Mouse (Mus musculus): ENCODE results near the gene Tex2. TPM values are rescaled to one million over a fixed set of nuclear protein-coding genes. Genes with fewer than 3 reads are reported as not detected.

Gene Tex2
- polyA plus RNA-seq, 1 experiment from 2014 or later, result 17.1 TPM

DNA sequence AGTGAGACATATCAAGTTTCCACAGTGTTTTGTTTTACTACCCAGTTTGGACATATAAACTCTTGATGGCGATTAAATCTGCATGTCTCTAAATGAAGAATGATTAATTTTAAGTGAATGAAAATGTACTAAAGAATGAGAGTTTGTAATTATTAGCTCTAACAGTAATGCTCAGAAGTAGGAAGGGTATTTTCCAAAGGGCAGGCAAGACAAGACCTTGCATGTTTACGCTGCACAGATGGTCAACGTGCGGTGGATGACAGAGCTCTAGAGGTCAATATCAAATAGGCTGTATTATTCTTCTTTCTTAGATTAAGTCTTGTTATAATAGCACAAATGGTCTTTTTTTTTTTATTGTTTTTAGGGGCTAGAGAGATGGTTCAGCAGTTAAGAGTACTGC is 147.3 kb downstream of the Tex2 start:
- no peak for ATAC-seq
- no peaks in the 10 kb centered on the region for H3K9me3 ChIP-seq (ENCODE audit: control insufficient read depth)
- H3K9ac ChIP-seq (ENCODE audit: low read depth, low read length), result no peak overlapping the region
- H3K4me3 ChIP-seq (ENCODE audit: low read depth, low read length), result no peak overlapping the region
- H3K27me3 ChIP-seq (replicated peaks; ENCODE audit: control insufficient read depth, insufficient read depth, low read length), result no peaks in the 10 kb centered on the region
- no peak for TF ChIP-seq CTCF (IDR thresholded peaks at IDR 0.05; ENCODE audit: low read depth)
- H3K4me2 ChIP-seq (replicated peaks; ENCODE audit: low read depth), result no peak overlapping the region
- no peaks in the 10 kb centered on the region for H3K36me3 ChIP-seq (ENCODE audit: control insufficient read depth, insufficient read depth)
- no peaks in the 10 kb centered on the region for H3K4me1 ChIP-seq (replicated peaks; ENCODE audit: control insufficient read depth, insufficient read depth, low read length)
- 94% methylated on average over 4 of the region's 4 CpGs for WGBS
- no peak overlapping the region for H3K27ac ChIP-seq (ENCODE audit: low read depth, low read length)

DNA sequence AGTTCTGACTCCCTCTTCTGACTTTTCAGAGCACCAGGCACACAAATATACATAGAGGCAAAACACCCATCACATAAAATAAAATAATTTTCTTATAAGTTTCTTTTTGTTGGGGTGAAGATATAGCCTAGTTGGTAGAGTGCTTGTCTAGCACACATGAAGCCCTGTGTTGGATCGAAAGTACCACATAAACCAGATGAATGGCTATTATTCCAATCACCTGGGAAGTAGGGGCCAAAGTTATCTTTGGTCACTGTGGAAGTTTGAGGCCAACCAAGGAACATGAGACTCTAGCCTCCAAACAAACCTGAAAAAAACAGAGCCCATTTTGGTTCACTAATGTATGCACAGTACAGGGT is 147.7 kb downstream of the Tex2 start:
- H3K9ac ChIP-seq (ENCODE audit: low read depth, low read length), result no peak overlapping the region
- WGBS, result 93% methylated on average over 1 of the region's 1 CpGs

DNA sequence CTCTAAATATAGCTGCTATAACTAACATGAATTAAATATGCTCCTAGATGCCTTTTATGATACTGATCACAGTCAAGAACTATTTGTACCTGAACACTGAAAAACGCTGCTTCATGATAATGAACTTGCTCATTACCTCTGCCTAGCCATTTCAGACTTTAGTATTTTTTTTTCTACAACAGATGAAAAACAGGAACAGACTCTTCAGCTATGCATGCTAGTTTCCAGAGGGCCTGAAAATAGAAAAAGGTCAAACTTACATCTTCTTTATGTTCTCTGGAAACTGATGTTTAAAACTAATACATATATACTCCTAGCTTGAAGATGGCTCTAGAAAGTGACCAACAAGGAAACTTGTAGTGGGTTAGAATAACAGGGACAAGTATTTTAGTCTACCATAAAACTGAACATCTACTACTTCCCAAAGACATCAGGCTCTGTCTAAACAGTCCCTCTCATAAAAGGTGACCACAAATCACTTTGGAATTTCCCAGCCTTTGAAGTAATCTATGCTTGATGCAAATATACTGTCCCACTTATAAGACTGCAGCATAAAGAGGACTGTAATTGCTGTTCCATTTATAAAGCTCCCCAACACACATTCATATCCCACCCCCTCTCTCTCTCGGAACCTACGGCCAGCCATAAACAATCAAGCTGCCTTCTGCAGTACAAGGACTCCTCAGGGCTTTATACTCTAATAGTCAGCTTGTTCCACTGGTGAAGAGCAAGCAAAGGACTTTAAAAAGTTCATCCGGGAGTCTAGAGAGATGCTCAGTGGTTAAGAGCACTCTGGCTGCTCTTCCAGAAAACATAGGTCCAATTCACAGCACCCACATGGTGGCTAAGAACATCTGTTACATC is 148.3 kb downstream of the Tex2 start:
- 71% methylated on average over 4 of the region's 4 CpGs for WGBS

More for the DNA sequence above, 147.7 kb downstream of the Tex2 start:
- H3K4me3 ChIP-seq (ENCODE audit: low read depth, low read length), result no peak overlapping the region
- H3K27me3 ChIP-seq (replicated peaks; ENCODE audit: control insufficient read depth, insufficient read depth, low read length), result no peaks in the 10 kb centered on the region
- no peaks in the 10 kb centered on the region for H3K9me3 ChIP-seq (ENCODE audit: control insufficient read depth)
- H3K36me3 ChIP-seq (ENCODE audit: control insufficient read depth, insufficient read depth), result no peaks in the 10 kb centered on the region
- no peak for ATAC-seq
- no peaks in the 10 kb centered on the region for H3K4me1 ChIP-seq (replicated peaks; ENCODE audit: control insufficient read depth, insufficient read depth, low read length)
- H3K4me2 ChIP-seq (replicated peaks; ENCODE audit: low read depth), result no peak overlapping the region
- TF ChIP-seq CTCF (IDR thresholded peaks at IDR 0.05; ENCODE audit: low read depth), result no peak
- H3K27ac ChIP-seq (ENCODE audit: low read depth, low read length), result no peak overlapping the region

DNA sequence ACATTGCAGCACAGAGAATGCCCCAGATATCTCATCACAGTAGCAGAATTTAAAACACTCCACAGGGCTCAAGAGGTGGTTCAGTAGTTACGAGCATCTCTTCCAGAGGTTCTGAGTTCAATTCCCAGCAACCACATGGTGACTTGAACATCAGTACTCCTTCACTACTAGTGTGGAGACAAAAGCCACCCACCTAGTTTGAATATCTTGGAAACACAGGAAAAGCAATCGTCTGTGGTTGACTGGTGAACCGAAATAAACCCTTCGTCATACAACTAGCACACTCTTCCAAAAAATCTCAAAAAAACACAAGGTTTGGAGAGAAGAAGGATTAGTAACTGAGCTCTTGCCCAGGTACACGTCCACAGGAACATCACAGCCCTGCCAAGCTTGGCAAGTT is 149.4 kb downstream of the Tex2 start:
- Histone ChIP-seq H3K4me2 (replicated peaks; ENCODE audit: low read depth) (no peak overlapping the region), H3K36me3 (ENCODE audit: control insufficient read depth, insufficient read depth) (no peaks in the 10 kb centered on the region), H3K4me3 (ENCODE audit: low read depth, low read length) (no peak overlapping the region), H3K9ac (ENCODE audit: low read depth, low read length) (no peak overlapping the region), H3K27me3 (replicated peaks; ENCODE audit: control insufficient read depth, insufficient read depth, low read length) (no peaks in the 10 kb centered on the region), H3K4me1 (replicated peaks; ENCODE audit: control insufficient read depth, insufficient read depth, low read length) (no peaks in the 10 kb centered on the region), H3K9me3 (ENCODE audit: control insufficient read depth) (no peaks in the 10 kb centered on the region), H3K27ac (ENCODE audit: low read depth, low read length) (no peak overlapping the region)
- WGBS, result 76% methylated on average over 5 of the region's 5 CpGs
- no peak for ATAC-seq
- no peak for TF ChIP-seq CTCF (IDR thresholded peaks at IDR 0.05; ENCODE audit: low read depth)

More for the DNA sequence above, 148.3 kb downstream of the Tex2 start:
- H3K4me1 ChIP-seq (replicated peaks; ENCODE audit: control insufficient read depth, insufficient read depth, low read length), result no peaks in the 10 kb centered on the region
- no peak overlapping the region for H3K4me2 ChIP-seq (replicated peaks; ENCODE audit: low read depth)
- no peaks in the 10 kb centered on the region for H3K36me3 ChIP-seq (ENCODE audit: control insufficient read depth, insufficient read depth)
- no peak for ATAC-seq
- no peaks in the 10 kb centered on the region for H3K9me3 ChIP-seq (ENCODE audit: control insufficient read depth)
- H3K4me3 ChIP-seq (ENCODE audit: low read depth, low read length), result no peak overlapping the region
- H3K9ac ChIP-seq (ENCODE audit: low read depth, low read length), result no peak overlapping the region
- no peak overlapping the region for H3K27ac ChIP-seq (ENCODE audit: low read depth, low read length)
- TF ChIP-seq CTCF (IDR thresholded peaks at IDR 0.05; ENCODE audit: low read depth), result no peak
- no peaks in the 10 kb centered on the region for H3K27me3 ChIP-seq (replicated peaks; ENCODE audit: control insufficient read depth, insufficient read depth, low read length)

DNA sequence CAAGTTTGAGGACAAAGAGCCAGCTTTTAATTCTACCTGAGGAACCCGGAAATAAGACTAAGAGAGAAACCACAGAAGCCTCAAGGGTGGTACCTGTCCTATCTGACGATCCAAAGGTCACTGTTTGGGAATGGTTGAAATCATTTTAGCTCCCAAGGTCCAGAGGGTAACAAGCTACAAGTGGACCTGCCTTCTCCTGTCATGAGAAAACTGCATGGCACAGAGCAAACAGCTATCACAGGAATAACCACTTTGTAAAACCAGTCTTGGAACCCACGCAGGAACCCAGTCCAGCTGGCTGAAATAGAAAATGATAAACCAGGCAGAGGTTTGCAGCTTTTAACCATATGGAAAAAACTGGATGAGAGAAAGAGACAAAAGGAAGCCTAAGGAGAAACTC is 150.9 kb downstream of the Tex2 start:
- Histone ChIP-seq H3K4me2 (replicated peaks; ENCODE audit: low read depth) (peak overlapping the region; percentile 14; the same call in 1 of the 2 replicates), H3K27me3 (replicated peaks; ENCODE audit: control insufficient read depth, insufficient read depth, low read length) (no peaks in the 10 kb centered on the region), H3K4me1 (replicated peaks; ENCODE audit: control insufficient read depth, insufficient read depth, low read length) (no peaks in the 10 kb centered on the region), H3K4me3 (ENCODE audit: low read depth, low read length) (no peak overlapping the region), H3K36me3 (ENCODE audit: control insufficient read depth, insufficient read depth) (no peaks in the 10 kb centered on the region), H3K27ac (ENCODE audit: low read depth, low read length) (no peak overlapping the region), H3K9me3 (ENCODE audit: control insufficient read depth) (no peaks in the 10 kb centered on the region), H3K9ac (ENCODE audit: low read depth, low read length) (no peak overlapping the region)
- WGBS, result 42% methylated on average over 3 of the region's 3 CpGs
- ATAC-seq, result peak; percentile 78
- no peak for TF ChIP-seq CTCF (IDR thresholded peaks at IDR 0.05; ENCODE audit: low read depth)

DNA sequence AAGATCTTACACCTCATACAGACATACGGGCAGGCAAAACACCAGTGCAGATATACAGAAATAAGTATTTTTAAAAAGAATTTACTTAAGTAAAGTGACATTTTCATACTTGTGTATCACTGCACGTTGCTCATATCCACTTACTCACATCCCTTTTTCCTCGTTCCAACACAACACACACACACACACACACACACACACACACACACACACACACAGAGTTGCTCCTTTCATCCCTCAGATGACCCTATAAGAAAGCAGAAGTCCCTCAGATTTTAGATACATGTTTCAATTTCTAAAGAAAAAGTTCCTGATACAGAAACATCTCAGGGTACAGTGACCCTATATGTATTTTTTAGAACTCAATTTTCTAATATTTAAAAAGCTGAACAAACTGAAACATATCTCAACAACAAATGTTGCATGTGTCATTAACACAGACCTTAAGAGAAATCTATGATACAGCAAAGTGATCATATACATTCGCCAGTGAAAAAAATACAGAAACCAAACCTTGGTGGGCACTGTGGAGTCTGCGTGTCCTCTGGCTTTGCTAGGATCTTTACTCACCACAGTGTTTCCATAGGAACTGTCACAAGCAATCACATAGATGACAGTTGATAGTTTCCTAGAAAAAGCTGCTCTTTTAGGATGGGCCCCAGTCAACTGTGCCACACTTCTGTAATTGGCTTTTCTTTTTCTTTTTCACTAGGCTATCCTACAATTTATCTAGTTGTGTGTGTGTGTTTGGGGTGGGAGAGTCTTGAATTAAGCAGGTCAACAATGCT is 151.9 kb downstream of the Tex2 start:
- H3K4me1 ChIP-seq (replicated peaks; ENCODE audit: control insufficient read depth, insufficient read depth, low read length), result no peaks in the 10 kb centered on the region
- no peaks in the 10 kb centered on the region for H3K9me3 ChIP-seq (ENCODE audit: control insufficient read depth)
- H3K36me3 ChIP-seq (ENCODE audit: control insufficient read depth, insufficient read depth), result no peaks in the 10 kb centered on the region; the same call in 1 of the 2 replicates
- H3K27me3 ChIP-seq (replicated peaks; ENCODE audit: control insufficient read depth, insufficient read depth, low read length), result no peaks in the 10 kb centered on the region
- H3K4me2 ChIP-seq (replicated peaks; ENCODE audit: low read depth), result no peak overlapping the region
- H3K27ac ChIP-seq (ENCODE audit: low read depth, low read length), result no peak overlapping the region
- no peak overlapping the region for H3K9ac ChIP-seq (ENCODE audit: low read depth, low read length)
- no peak for ATAC-seq
- no peak overlapping the region for H3K4me3 ChIP-seq (ENCODE audit: low read depth, low read length)
- TF ChIP-seq CTCF (IDR thresholded peaks at IDR 0.05; ENCODE audit: low read depth), result no peak
- 75% methylated on average over 5 of the region's 5 CpGs for WGBS
